Mouse (Mus musculus): ENCODE measurements around the gene Kif26b. TPM values are rescaled to one million over a fixed set of nuclear protein-coding genes. Genes with fewer than 3 reads are reported as not detected.

Gene Kif26b
- polyA plus RNA-seq, 1 experiment, result 0.15 TPM

GRCm38 (mm10) chr1:178556226-178556625, 27.3 kb downstream of the Kif26b start:
- Histone ChIP-seq H3K27ac (ENCODE audit: insufficient read depth, low read depth, low read length) (no peak overlapping the region), H3K4me3 (ENCODE audit: insufficient read depth, low read length) (no peak overlapping the region), H3K4me1 (ENCODE audit: control insufficient read depth, insufficient read depth, low read length) (no peaks in the 10 kb centered on the region)
- no peak for TF ChIP-seq CTCF (IDR thresholded peaks at IDR 0.05; ENCODE audit: low read depth, low read length)
- no peak for TF ChIP-seq POLR2A (IDR thresholded peaks at IDR 0.05; ENCODE audit: borderline replicate concordance, low read depth, low read length)

DNA sequence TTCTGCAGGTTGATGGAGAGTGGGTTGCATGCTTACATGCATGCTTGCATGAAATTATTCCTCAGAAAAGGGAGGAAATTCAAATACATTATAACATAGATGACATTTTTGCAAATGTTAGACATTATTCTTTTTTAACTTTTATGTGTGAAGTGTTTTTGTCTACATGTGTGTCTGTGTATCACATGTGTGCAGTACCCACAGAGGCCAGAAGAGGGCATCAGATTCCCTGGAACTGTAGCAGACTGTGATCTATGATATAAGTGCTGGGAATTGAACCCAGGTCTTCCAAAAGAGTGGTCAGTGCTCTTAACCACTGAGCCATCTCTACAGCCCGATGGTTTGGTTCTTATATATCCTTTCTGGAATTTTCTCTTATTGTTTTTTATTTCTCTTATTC, 31.1 kb downstream of the Kif26b start:
- Histone ChIP-seq H3K27ac (ENCODE audit: insufficient read depth, low read depth, low read length) (no peak overlapping the region), H3K4me1 (ENCODE audit: control insufficient read depth, insufficient read depth, low read length) (no peaks in the 10 kb centered on the region), H3K4me3 (ENCODE audit: insufficient read depth, low read length) (no peak overlapping the region)
- no peak for TF ChIP-seq POLR2A (IDR thresholded peaks at IDR 0.05; ENCODE audit: borderline replicate concordance, low read depth, low read length)
- no peak for TF ChIP-seq CTCF (IDR thresholded peaks at IDR 0.05; ENCODE audit: low read depth, low read length)

DNA sequence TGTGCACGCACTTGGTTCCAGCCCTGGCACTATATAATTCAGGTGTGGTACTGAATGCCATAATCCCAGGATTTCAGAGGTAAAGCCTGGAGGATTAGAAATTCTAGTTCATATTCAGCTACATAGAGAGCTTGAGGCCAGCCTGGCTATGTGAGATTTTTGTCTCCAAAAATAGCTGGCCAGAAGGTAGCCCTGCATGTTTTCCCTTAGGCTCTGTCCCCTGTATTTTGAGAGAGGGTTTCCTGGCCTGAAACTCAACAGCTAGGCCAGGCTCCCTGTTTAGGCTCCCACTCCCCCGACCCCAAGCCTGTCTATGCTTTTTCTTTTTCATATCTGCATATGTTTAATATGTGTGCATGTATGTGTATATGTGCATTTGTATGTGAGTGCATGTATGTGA, 34.9 kb downstream of the Kif26b start:
- H3K4me1 ChIP-seq (ENCODE audit: control insufficient read depth, insufficient read depth, low read length), result no peaks in the 10 kb centered on the region
- no peak overlapping the region for H3K27ac ChIP-seq (ENCODE audit: insufficient read depth, low read depth, low read length)
- no peak overlapping the region for H3K4me3 ChIP-seq (ENCODE audit: insufficient read depth, low read length)
- TF ChIP-seq CTCF (IDR thresholded peaks at IDR 0.05; ENCODE audit: low read depth, low read length) (no peak), POLR2A (IDR thresholded peaks at IDR 0.05; ENCODE audit: borderline replicate concordance, low read depth, low read length) (no peak)

- Histone ChIP-seq H3K27ac (ENCODE audit: insufficient read depth, low read depth, low read length) (no peak overlapping the region), H3K4me1 (ENCODE audit: control insufficient read depth, insufficient read depth, low read length) (no peaks in the 10 kb centered on the region), H3K4me3 (ENCODE audit: insufficient read depth, low read length) (no peak overlapping the region)
- TF ChIP-seq CTCF (IDR thresholded peaks at IDR 0.05; ENCODE audit: low read depth, low read length) (no peak), POLR2A (IDR thresholded peaks at IDR 0.05; ENCODE audit: borderline replicate concordance, low read depth, low read length) (no peak)
These were observed 35.9 kb downstream of the Kif26b start for GRCm38 (mm10) chr1:178564800-178565199.

- no peak overlapping the region for H3K4me3 ChIP-seq (ENCODE audit: insufficient read depth, low read length)
- no peak overlapping the region for H3K27ac ChIP-seq (ENCODE audit: insufficient read depth, low read depth, low read length)
- H3K4me1 ChIP-seq (ENCODE audit: control insufficient read depth, insufficient read depth, low read length), result no peaks in the 10 kb centered on the region
- TF ChIP-seq CTCF (IDR thresholded peaks at IDR 0.05; ENCODE audit: low read depth, low read length) (no peak), POLR2A (IDR thresholded peaks at IDR 0.05; ENCODE audit: borderline replicate concordance, low read depth, low read length) (no peak)
These were observed 39.9 kb downstream of the Kif26b start for GRCm38 (mm10) chr1:178568551-178569545.

DNA sequence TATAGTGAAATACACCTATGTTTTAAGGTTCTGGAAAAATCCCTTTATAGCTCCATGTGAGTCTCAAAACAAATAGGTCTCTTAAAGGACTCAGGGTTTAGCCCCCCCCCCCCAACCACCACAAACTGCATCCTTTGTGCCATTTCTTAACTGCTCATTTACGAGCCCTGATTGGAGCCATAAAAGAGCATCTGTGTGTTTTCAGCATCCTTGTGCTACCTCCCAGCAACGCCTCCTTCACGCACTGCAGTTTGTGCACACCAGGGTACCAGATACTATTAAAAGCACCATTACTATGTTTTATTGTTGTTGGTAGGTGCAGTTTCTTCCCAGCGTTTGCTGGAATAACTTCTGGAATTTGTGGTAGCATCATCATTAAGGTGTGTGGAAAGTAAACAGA, 42.1 kb downstream of the Kif26b start:
- Histone ChIP-seq H3K4me3 (ENCODE audit: insufficient read depth, low read length) (no peak overlapping the region), H3K4me1 (ENCODE audit: control insufficient read depth, insufficient read depth, low read length) (no peaks in the 10 kb centered on the region), H3K27ac (ENCODE audit: insufficient read depth, low read depth, low read length) (no peak overlapping the region)
- TF ChIP-seq CTCF (IDR thresholded peaks at IDR 0.05; ENCODE audit: low read depth, low read length) (no peak), POLR2A (IDR thresholded peaks at IDR 0.05; ENCODE audit: borderline replicate concordance, low read depth, low read length) (no peak)

- no peak overlapping the region for H3K4me3 ChIP-seq (ENCODE audit: insufficient read depth, low read length)
- no peak for TF ChIP-seq POLR2A (IDR thresholded peaks at IDR 0.05; ENCODE audit: borderline replicate concordance, low read depth, low read length)
- no peak for TF ChIP-seq CTCF (IDR thresholded peaks at IDR 0.05; ENCODE audit: low read depth, low read length)
- H3K27ac ChIP-seq (ENCODE audit: insufficient read depth, low read depth, low read length), result no peak overlapping the region
- H3K4me1 ChIP-seq (ENCODE audit: control insufficient read depth, insufficient read depth, low read length), result no peaks in the 10 kb centered on the region
These were observed 43.0 kb downstream of the Kif26b start for GRCm38 (mm10) chr1:178571885-178572444.

- H3K4me1 ChIP-seq (ENCODE audit: control insufficient read depth, insufficient read depth, low read length), result no peaks in the 10 kb centered on the region
- no peak overlapping the region for H3K27ac ChIP-seq (ENCODE audit: insufficient read depth, low read depth, low read length)
- H3K4me3 ChIP-seq (ENCODE audit: insufficient read depth, low read length), result no peak overlapping the region
- no peak for TF ChIP-seq POLR2A (IDR thresholded peaks at IDR 0.05; ENCODE audit: borderline replicate concordance, low read depth, low read length)
- no peak for TF ChIP-seq CTCF (IDR thresholded peaks at IDR 0.05; ENCODE audit: low read depth, low read length)
These were observed 44.6 kb downstream of the Kif26b start for GRCm38 (mm10) chr1:178573406-178574032.

GRCm38 (mm10) chr1:178575706-178576105, 46.8 kb downstream of the Kif26b start:
- no peaks in the 10 kb centered on the region for H3K4me1 ChIP-seq (ENCODE audit: control insufficient read depth, insufficient read depth, low read length)
- H3K4me3 ChIP-seq (ENCODE audit: insufficient read depth, low read length), result no peak overlapping the region
- no peak overlapping the region for H3K27ac ChIP-seq (ENCODE audit: insufficient read depth, low read depth, low read length)
- TF ChIP-seq POLR2A (IDR thresholded peaks at IDR 0.05; ENCODE audit: borderline replicate concordance, low read depth, low read length) (no peak), CTCF (IDR thresholded peaks at IDR 0.05; ENCODE audit: low read depth, low read length) (no peak)

DNA sequence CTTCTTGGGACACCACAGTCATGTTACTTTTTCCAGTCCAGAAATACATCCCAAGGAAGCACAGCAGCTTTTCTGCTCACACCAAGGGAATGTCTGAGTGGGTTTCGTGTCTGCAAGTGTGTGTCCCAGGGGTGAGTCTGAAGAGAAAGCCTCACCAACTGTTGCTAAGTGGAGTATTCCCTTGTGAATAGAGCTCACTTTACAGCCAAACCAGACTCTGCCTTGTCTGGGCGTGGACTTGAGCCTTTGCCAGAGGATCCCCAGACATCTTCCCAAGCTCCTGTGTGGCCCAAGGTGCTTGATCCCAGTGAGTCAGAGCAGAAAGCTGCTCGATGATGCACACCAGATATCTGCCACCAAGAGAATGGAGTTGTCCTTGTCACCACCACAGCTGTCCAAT, 48.0 kb downstream of the Kif26b start:
- no peaks in the 10 kb centered on the region for H3K4me1 ChIP-seq (ENCODE audit: control insufficient read depth, insufficient read depth, low read length)
- TF ChIP-seq CTCF (IDR thresholded peaks at IDR 0.05; ENCODE audit: low read depth, low read length) (no peak), POLR2A (IDR thresholded peaks at IDR 0.05; ENCODE audit: borderline replicate concordance, low read depth, low read length) (no peak)
- no peak overlapping the region for H3K27ac ChIP-seq (ENCODE audit: insufficient read depth, low read depth, low read length)
- H3K4me3 ChIP-seq (ENCODE audit: insufficient read depth, low read length), result no peak overlapping the region
